Mouse (Mus musculus) liver, embryonic 14.5 days (tissue): ENCODE data around the gene Cldn9.

Experiments used
- CTCF ChIP-seq: IDR thresholded peaks from 2 replicates; pipeline ENCODE4 v1.5.1; 2016; ENCODE audit warnings: antibody characterized with exemption, low read depth, control low read depth
- EP300 ChIP-seq: IDR thresholded peaks from 2 replicates; pipeline ENCODE4 v1.6.1; 2016; ENCODE audit warnings: antibody characterized with exemption, low read depth

DNA sequence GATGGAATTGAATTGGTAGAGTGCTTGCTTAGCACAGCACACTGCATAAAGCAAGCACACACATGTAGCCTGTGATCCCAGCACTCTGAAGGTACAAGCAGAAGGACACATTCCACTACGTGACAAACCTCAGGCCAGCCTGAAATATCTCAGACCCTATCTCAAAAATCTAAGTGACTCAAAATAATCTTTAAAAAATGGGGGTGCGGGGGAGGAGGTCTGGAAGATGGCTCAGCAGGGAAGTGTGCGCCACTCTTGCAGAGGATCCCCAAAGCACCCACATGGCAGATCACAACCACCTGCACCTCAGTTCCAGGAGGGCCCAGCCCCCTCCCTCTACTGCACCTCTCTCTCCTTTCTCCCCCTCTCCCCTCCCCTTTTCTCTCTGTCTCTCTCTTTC, 12.3 kb downstream of the Cldn9 start:
- no peak for TF ChIP-seq CTCF
- no peak for TF ChIP-seq EP300
